Mouse (Mus musculus) C2C12 (cell line): ENCODE data around the gene Olfr679. TPM values are rescaled to one million over a fixed set of nuclear protein-coding genes. Genes with fewer than 3 reads are reported as not detected.
"Not testable (repeated sequence)": the region's sequence is repeated elsewhere in the genome, so short reads cannot be mapped to it uniquely, and the experiment has no call there.

ENCODE experiments used
- H3K27me3 ChIP-seq: one replicate; pipeline ENCODE4 v1.6.1; 2011; ENCODE audit not compliant: control insufficient read depth, insufficient read depth, insufficient read length
- H3K36me3 ChIP-seq: one replicate; pipeline ENCODE4 v1.6.1; 2011; ENCODE audit not compliant: control insufficient read depth, insufficient read depth
- H3K4me3 ChIP-seq: one replicate; pipeline ENCODE4 v1.5.1; 2011; ENCODE audit warnings: mild to moderate bottlenecking, control low read depth; ENCODE audit not compliant: poor library complexity, insufficient read depth, severe bottlenecking
- H3K79me2 ChIP-seq: one replicate; pipeline ENCODE4 v1.6.1; 2011; ENCODE audit not compliant: control insufficient read depth, insufficient read depth
- H3K79me3 ChIP-seq: one replicate; pipeline ENCODE4 v1.6.1; 2011; ENCODE audit warnings: low read depth, control low read depth
- H3ac ChIP-seq: one replicate; pipeline ENCODE3; 2011; ENCODE audit warnings: low read depth; ENCODE audit not compliant: control insufficient read depth, insufficient read length
- CEBPB ChIP-seq: IDR thresholded peaks from one replicate; pipeline ENCODE4 v1.6.1; 2011; ENCODE audit warnings: low read depth, mild to moderate bottlenecking, control low read depth, moderate library complexity
- CTCF ChIP-seq: IDR thresholded peaks from one replicate; pipeline ENCODE4 v1.5.1; 2011; ENCODE audit not compliant: control insufficient read depth, insufficient read depth, insufficient read length
- FOSL1 ChIP-seq: IDR thresholded peaks from one replicate; pipeline ENCODE4 v1.8.0; 2011; ENCODE audit warnings: mild to moderate bottlenecking, low read length; ENCODE audit not compliant: poor library complexity, insufficient read depth, severe bottlenecking
- MAX ChIP-seq: IDR thresholded peaks from one replicate; pipeline ENCODE4 v1.6.1; 2011; ENCODE audit warnings: mild to moderate bottlenecking, control low read depth
- MYOD1 ChIP-seq: IDR thresholded peaks from one replicate; pipeline ENCODE4 v1.6.1; 2011; ENCODE audit warnings: low read depth; ENCODE audit not compliant: control insufficient read depth, insufficient read length
- MYOG ChIP-seq: IDR thresholded peaks from one replicate; pipeline ENCODE4 v1.6.1; 2011; ENCODE audit not compliant: control insufficient read depth, insufficient read length; ENCODE audit errors: extremely low read depth
- USF1 ChIP-seq: IDR thresholded peaks from one replicate; pipeline ENCODE4 v1.6.1; 2011; ENCODE audit warnings: low read depth, mild to moderate bottlenecking, control low read depth, moderate library complexity
- long read RNA-seq, 2 experiments: library from polyadenylated mRNA; unstranded; transcript quantifications; one replicate each; pipeline ENCODE4 v2.0.0; 2019 to 2020
- polyA plus RNA-seq: library from polyadenylated mRNA; unstranded; fragments of >200 nt; fragmentation: generic; extraction: Trizol; gene quantifications from one replicate; pipeline ENCODE4 v1.2.1, GENCODE M21; 2012; ENCODE audit warnings: missing spikeins

Gene Olfr679
- polyA plus RNA-seq: not detected
- long read RNA-seq, experiment 1: 0 reads
- long read RNA-seq, experiment 2: 0 reads

- Histone ChIP-seq H3K4me3 (no peak within 1 kb of the TSS), H3K27me3 (no peaks in the 10 kb centered on the region), H3ac (no peak within 1 kb of the TSS), H3K79me2 (no peaks in the 10 kb centered on the region), H3K79me3 (no peaks in the 10 kb centered on the region), H3K36me3 (no peaks in the 10 kb centered on the region)
- TF ChIP-seq CTCF (no peak), MYOG (no peak)
These were observed at the start of gene Olfr679 for GRCm38 (mm10) chr7:105080905-105081304. Gene Olfr679, plus strand, starts transcription at chr7:105081205.

DNA sequence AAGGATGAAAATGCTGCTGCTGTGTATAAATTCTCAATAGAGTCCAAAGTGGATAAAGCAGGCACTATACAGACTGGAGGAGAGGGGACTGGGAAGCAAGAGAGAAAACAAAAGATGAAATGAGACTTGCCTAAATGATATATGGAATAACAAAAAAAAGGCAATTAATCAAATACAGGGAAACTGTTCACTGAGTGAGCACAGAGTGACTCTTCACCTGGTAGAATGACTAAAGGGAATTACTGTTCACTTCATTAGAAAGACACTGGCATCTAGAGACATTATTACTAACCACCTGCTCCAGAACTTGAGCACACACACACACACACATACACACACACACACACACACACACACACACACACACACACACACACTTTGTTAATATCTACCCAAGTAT lies 48.6 kb upstream of the Olfr679 start, which contains the start of gene Olfr676:
Gene Olfr676 (plus strand): TSS at position 301 of the 400 bp plus-strand sequence.
- H3K36me3 ChIP-seq: no peaks in the 10 kb centered on the region
- no peaks in the 10 kb centered on the region for H3K79me2 ChIP-seq
- no peak within 1 kb of the TSS for H3K4me3 ChIP-seq
- no peak for TF ChIP-seq MYOD1
- TF ChIP-seq CEBPB: no peak
- TF ChIP-seq CTCF: no peak
- TF ChIP-seq FOSL1: no peak
- TF ChIP-seq MAX: no peak
- no peak for TF ChIP-seq USF1
- TF ChIP-seq MYOG: no peak
- H3ac ChIP-seq: no peak within 1 kb of the TSS
- H3K79me3 ChIP-seq: no peaks in the 10 kb centered on the region
- H3K27me3 ChIP-seq: no peaks in the 10 kb centered on the region

DNA sequence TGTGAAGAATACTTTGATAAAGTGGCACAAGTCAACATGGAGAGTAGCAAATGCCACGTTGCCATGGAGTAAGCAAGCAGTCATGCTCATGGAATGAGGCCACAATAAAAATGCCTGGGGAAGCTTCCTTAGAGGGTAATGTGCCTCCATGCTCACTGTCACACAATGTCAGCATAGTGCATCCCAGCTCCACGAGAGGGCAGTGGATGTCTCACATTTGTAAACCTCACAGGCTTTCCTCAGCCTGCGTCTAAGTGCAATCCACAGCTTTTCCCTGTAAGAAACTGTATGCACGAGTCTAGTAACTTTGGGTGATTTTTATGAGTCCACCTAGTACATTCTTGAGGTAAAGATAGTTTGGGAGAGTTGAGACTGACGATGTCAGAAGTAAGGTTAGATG lies 47.2 kb upstream of the Olfr679 start:
- not testable (repeated sequence) for H3K79me2 ChIP-seq, H3K4me3 ChIP-seq, H3K79me3 ChIP-seq, H3K27me3 ChIP-seq, H3K36me3 ChIP-seq, H3ac ChIP-seq

- TF ChIP-seq FOSL1: no peak
- TF ChIP-seq MYOG: no peak
- TF ChIP-seq CTCF: no peak
- TF ChIP-seq MYOD1: no peak
- TF ChIP-seq USF1: no peak
These were observed 22.1 kb upstream of the Olfr679 start for GRCm38 (mm10) chr7:105058951-105059350.

GRCm38 (mm10) chr7:105064175-105064574 lies 16.8 kb upstream of the Olfr679 start, which contains the start of gene Olfr678:
Gene Olfr678, plus strand, starts transcription at chr7:105064475.
- H3K79me2 ChIP-seq: no peaks in the 10 kb centered on the region
- no peaks in the 10 kb centered on the region for H3K79me3 ChIP-seq
- no peaks in the 10 kb centered on the region for H3K27me3 ChIP-seq
- H3K4me3 ChIP-seq: no peak within 1 kb of the TSS
- H3ac ChIP-seq: no peak within 1 kb of the TSS
- TF ChIP-seq CEBPB (no peak), MAX (no peak), MYOD1 (no peak), USF1 (no peak), CTCF (no peak), MYOG (no peak), FOSL1 (no peak)
- H3K36me3 ChIP-seq: no peaks in the 10 kb centered on the region

More at GRCm38 (mm10) chr7:105058951-105059350, 22.1 kb upstream of the Olfr679 start:
- Histone ChIP-seq H3K79me2 (no peaks in the 10 kb centered on the region), H3K4me3 (no peak overlapping the region), H3ac (no peak overlapping the region), H3K36me3 (no peaks in the 10 kb centered on the region), H3K27me3 (no peaks in the 10 kb centered on the region), H3K79me3 (no peaks in the 10 kb centered on the region)

DNA sequence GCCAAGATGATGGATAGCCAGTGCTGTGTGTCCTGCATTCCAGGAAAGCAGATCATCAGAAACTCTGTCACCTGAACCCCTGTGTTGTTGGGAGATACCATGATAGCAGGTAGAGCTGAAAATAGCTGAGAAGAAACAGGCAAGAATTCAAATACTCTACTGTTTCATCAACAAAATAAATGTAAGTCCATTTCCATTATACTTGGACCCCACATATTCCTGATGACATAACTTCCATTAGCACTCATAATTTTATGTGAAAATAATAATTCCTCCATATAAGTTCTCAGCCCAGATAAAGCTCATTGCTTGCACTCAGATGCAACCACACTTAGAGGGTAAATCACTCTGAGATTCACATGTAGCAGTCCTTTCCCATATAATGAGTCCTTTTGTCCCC lies 11.7 kb downstream of the Olfr679 start, which contains the start of gene Olfr680-ps1:
Gene Olfr680-ps1 (minus strand): TSS at position 101 of the 400 bp plus-strand sequence.
- not testable (repeated sequence) for H3ac ChIP-seq, H3K4me3 ChIP-seq, H3K79me2 ChIP-seq, H3K79me3 ChIP-seq, H3K36me3 ChIP-seq, H3K27me3 ChIP-seq

- Histone ChIP-seq H3K4me3 (no peak within 1 kb of the TSS), H3ac (no peak within 1 kb of the TSS)
These were observed 35.5 kb downstream of the Olfr679 start, which contains the start of gene Olfr681 for GRCm38 (mm10) chr7:105116536-105116935. Gene Olfr681, plus strand, starts transcription at chr7:105116836.

More at GRCm38 (mm10) chr7:105116536-105116935, 35.5 kb downstream of the Olfr679 start, which contains the start of gene Olfr681:
- Histone ChIP-seq H3K79me3 (no peaks in the 10 kb centered on the region), H3K27me3 (no peaks in the 10 kb centered on the region), H3K79me2 (no peaks in the 10 kb centered on the region), H3K36me3 (no peaks in the 10 kb centered on the region)
- no peak for TF ChIP-seq CTCF
- no peak for TF ChIP-seq FOSL1
- TF ChIP-seq CEBPB: no peak

Other genes with a start within 250 kb of the Olfr679 start
- gene Usp17lb, start 238.6 kb upstream of the Olfr679 start, polyA plus RNA-seq: 0.25 TPM
- 0.77 TPM for gene Usp17la, start 224.2 kb upstream of the Olfr679 start, polyA plus RNA-seq
- not detected for gene Olfr665, start 203.2 kb upstream of the Olfr679 start, polyA plus RNA-seq
- not detected for gene Olfr666, start 185.3 kb upstream of the Olfr679 start, polyA plus RNA-seq
- gene Olfr667, start 159.7 kb upstream of the Olfr679 start, polyA plus RNA-seq: not detected
- gene Olfr668, start 153.1 kb upstream of the Olfr679 start, polyA plus RNA-seq: not detected
- gene Olfr669, start 147.0 kb upstream of the Olfr679 start, polyA plus RNA-seq: not detected
- not detected for gene Olfr670, start 118.6 kb upstream of the Olfr679 start, polyA plus RNA-seq
- not detected for gene Olfr671, start 102.1 kb upstream of the Olfr679 start, polyA plus RNA-seq
- not detected for gene Olfr672, start 79.2 kb upstream of the Olfr679 start, polyA plus RNA-seq
- not detected for gene Olfr675, start 52.7 kb upstream of the Olfr679 start, polyA plus RNA-seq
- not detected for gene Olfr676, start 48.5 kb upstream of the Olfr679 start, polyA plus RNA-seq
- gene Olfr677, start 29.8 kb upstream of the Olfr679 start, polyA plus RNA-seq: not detected
- not detected for gene Olfr678, start 16.7 kb upstream of the Olfr679 start, polyA plus RNA-seq
- not detected for gene Olfr680-ps1, start 11.6 kb downstream of the Olfr679 start, polyA plus RNA-seq
- gene Olfr681, start 35.6 kb downstream of the Olfr679 start, polyA plus RNA-seq: not detected
- gene Olfr683, start 65.8 kb downstream of the Olfr679 start, polyA plus RNA-seq: not detected
- gene Olfr684, start 82.4 kb downstream of the Olfr679 start, polyA plus RNA-seq: not detected
- gene Olfr685, start 104.8 kb downstream of the Olfr679 start, polyA plus RNA-seq: not detected
- gene Olfr686, start 126.3 kb downstream of the Olfr679 start, polyA plus RNA-seq: not detected
- not detected for gene Olfr688, start 206.9 kb downstream of the Olfr679 start, polyA plus RNA-seq
- not detected for gene Olfr689, start 230.0 kb downstream of the Olfr679 start, polyA plus RNA-seq